Mouse (Mus musculus) brown adipose tissue, adult 24 weeks (tissue): ENCODE data around the gene Spata20. TPM values are rescaled to one million over a fixed set of nuclear protein-coding genes. Genes with fewer than 3 reads are reported as not detected.

ENCODE experiments used
- H3K27ac ChIP-seq: fragments of 200-500 bp; replicated peaks from 2 replicates; pipeline ENCODE4 v1.5.1; 2012; ENCODE audit warnings: low read depth, mild to moderate bottlenecking, low read length
- H3K4me1 ChIP-seq: fragments of 200-500 bp; 2 replicates; pipeline ENCODE4 v1.6.1; 2012; ENCODE audit warnings: low read length, mixed read lengths; ENCODE audit not compliant: control insufficient read depth, insufficient read depth, insufficient read length
- H3K4me3 ChIP-seq: fragments of 200-500 bp; 2 replicates; pipeline ENCODE4 v1.5.1; 2012; ENCODE audit warnings: low read depth, mild to moderate bottlenecking, low read length, moderate library complexity; ENCODE audit not compliant: insufficient read depth
- polyA plus RNA-seq: library from polyadenylated mRNA; stranded (reverse); fragments of >200 nt; gene quantifications from 2 replicates; pipeline ENCODE4 v1.2.4, GENCODE M21; 2012; ENCODE audit not compliant: missing spikeins, insufficient read depth, insufficient read length

The Spata20 gene
- polyA plus RNA-seq: not detected in 2 replicates

- Histone ChIP-seq H3K27ac (no peak within 1 kb of the TSS), H3K4me3 (no peak within 1 kb of the TSS), H3K4me1 (no peaks in the 10 kb centered on the region)
Measured at GRCm38 (mm10) chr11:94486001-94486400, at the start of gene Spata20. Gene Spata20, minus strand, starts transcription at chr11:94486179.

DNA sequence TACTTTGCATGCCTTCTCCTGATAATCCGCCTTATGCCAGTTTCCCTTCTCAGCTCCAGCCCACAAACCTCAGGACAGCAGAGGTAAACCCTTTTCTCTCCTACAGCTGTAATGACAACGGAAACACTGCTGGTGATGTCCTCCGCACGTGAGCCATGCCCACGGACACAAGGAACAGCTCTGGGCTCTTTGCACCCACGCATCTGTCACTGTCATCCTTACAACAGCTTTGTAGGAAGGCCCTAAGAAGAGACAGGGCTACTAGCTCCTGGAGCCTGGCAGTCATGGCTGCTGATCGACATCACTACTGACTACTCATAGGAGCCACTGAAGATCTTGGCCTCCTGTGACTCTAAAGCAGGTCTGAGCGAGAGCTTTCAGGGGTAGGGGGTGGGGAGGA, 47.2 kb upstream of the Spata20 start:
- H3K27ac ChIP-seq: no peak overlapping the region
- no peak overlapping the region for H3K4me3 ChIP-seq
- no peaks in the 10 kb centered on the region for H3K4me1 ChIP-seq

DNA sequence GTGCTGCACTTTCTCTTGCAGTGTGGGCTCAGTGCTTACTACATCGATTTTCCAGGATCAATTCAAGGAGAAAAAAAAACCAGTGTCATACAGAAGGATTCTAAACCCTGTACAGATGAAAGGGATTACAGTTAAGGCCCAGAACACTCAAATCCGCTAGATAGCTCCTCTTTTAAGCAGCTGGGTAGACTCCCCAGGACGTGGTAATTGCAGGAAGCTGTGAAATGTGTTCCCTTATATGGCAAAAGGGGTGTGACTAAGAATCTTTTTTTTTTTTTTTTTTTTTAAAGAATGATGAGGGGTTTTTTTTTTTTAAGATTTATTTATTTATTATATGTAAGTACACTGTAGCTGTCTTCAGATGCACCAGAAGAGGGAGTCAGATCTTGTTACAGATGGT, 42.9 kb upstream of the Spata20 start:
- H3K27ac ChIP-seq: no peak overlapping the region
- H3K4me1 ChIP-seq: no peaks in the 10 kb centered on the region
- no peak overlapping the region for H3K4me3 ChIP-seq

GRCm38 (mm10) chr11:94526171-94526879, 40.3 kb upstream of the Spata20 start:
- no peak overlapping the region for H3K4me3 ChIP-seq
- H3K27ac ChIP-seq: no peak overlapping the region
- H3K4me1 ChIP-seq: no peaks in the 10 kb centered on the region

DNA sequence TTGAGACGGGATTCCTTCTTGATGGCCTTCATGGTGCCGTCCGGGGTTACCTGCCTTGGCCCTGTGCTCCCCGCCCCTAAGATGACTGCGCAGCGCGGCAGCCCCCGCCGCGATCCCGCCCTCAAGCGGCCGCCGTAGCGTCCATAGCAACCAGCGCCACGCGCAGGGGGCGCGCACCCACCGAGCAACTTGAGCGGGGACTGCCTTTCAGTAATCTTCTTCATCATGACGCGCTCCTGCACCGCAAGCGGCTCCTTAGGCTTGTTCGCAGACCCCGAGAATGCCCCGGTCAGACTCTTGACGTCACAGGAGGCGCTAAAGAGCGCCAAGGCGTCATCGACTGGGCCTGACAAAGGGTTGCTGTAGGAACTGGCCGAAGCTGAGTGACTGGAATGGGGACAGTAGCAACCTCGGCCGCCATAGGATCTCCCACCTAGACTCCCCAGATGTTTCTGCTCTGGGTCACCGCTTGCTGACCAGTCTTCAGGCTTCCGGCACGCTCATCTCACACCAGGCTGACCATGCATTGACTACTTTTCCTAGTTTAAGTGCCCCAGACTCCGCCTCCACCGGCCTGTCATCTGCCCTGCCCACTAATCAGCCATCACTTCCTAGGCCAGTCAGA, 35.4 kb upstream of the Spata20 start, which contains the start of gene Mycbpap:
TSS of gene Mycbpap (minus strand) at position 524 of the 625 bp plus-strand sequence.
- H3K4me1 ChIP-seq: no peaks in the 10 kb centered on the region
- H3K4me3 ChIP-seq: peak within 1 kb of the TSS; percentile 55
- no peak within 1 kb of the TSS for H3K27ac ChIP-seq

DNA sequence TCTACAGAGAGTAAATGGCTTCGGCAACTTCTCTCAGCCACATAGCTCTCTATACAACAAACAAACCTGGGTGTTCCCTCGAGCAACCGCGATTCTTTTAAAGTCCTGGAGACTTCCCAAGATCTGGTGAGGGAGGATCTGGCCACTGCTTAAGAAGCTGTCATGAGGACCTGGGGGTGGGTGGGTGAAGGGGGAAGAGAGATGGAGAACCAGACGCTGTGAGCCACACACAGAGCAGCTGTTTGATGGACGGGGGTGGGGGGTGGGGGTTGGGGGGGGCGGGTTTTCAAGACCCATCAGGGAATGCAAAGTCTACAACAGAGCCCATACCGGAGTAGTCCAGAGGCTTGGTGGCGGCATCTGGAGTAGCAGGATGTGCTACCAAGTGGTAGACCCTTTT, 27.5 kb upstream of the Spata20 start:
- no peak overlapping the region for H3K27ac ChIP-seq
- H3K4me1 ChIP-seq: no peaks in the 10 kb centered on the region
- no peak overlapping the region for H3K4me3 ChIP-seq

GRCm38 (mm10) chr11:94508976-94509375, 23.0 kb upstream of the Spata20 start:
- no peak overlapping the region for H3K27ac ChIP-seq
- H3K4me1 ChIP-seq: no peaks in the 10 kb centered on the region
- H3K4me3 ChIP-seq: no peak overlapping the region

- H3K4me3 ChIP-seq: no peak overlapping the region
- no peak overlapping the region for H3K27ac ChIP-seq
- H3K4me1 ChIP-seq: peaks cover 6% of the 10 kb centered on the region
Measured at GRCm38 (mm10) chr11:94501482-94501881, 15.5 kb upstream of the Spata20 start.

DNA sequence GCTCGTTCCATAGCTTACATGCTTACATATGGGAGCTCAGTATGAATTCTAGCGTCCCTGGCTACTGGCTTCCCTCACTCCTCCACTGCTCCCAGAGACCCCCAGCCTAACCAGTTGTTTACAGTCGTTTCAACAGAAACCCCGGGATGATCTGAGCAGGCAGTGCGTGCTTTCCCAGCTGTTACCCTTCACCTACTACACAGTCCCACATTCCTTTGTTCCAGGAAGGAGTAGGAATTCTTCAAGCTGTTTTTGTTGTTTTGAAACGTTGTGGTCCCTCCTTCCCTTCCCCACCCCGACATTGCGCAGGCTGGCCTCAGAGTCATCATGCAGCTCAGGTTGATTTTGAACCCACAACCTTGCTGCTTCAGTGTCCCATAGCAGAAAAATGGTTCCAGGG, 14.4 kb upstream of the Spata20 start:
- Histone ChIP-seq H3K4me1 (peaks cover 6% of the 10 kb centered on the region), H3K4me3 (no peak overlapping the region), H3K27ac (no peak overlapping the region)

DNA sequence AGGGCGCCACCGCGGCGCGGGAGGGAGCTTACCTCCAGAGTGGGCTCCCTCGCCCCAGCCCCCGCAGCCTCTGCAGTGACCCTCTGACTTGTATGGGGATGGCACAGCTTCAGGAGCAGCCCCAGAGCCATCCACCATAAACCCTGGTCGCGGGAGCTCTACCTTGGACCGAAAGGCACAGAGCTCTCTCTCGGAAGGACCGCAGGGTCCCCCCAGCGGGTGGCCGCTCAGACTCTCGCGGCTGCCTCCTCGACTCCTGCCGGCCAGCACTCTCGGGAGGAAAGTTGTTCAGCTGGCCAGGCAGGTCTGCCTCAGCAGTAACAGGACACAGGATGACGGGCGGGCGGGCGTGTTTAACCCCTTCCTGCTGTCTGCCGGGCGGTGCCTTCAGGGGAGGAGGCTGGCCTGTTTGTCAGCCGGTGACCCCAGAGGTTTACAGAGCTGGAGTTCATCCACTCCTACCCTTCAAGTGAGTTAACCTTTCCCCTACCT, 13.7 kb upstream of the Spata20 start, which contains the start of gene Epn3:
TSS of gene Epn3 (minus strand) at position 314 of the 492 bp plus-strand sequence.
- no peak within 1 kb of the TSS for H3K27ac ChIP-seq

GRCm38 (mm10) chr11:94499035-94499434, 13.1 kb upstream of the Spata20 start:
- no peak overlapping the region for H3K4me3 ChIP-seq
- H3K4me1 ChIP-seq: peaks cover 6% of the 10 kb centered on the region
- H3K27ac ChIP-seq: no peak overlapping the region

More for the DNA sequence above, 13.7 kb upstream of the Spata20 start, which contains the start of gene Epn3:
- Histone ChIP-seq H3K4me1 (peaks cover 6% of the 10 kb centered on the region), H3K4me3 (0 out of 2 replicates have a peak within 1 kb of the TSS, but pooled peaks have one; percentile 10)

- no peak overlapping the region for H3K27ac ChIP-seq
Measured at GRCm38 (mm10) chr11:94498093-94498996, 12.4 kb upstream of the Spata20 start.

GRCm38 (mm10) chr11:94495415-94495814, 9.4 kb upstream of the Spata20 start:
- no peak overlapping the region for H3K4me3 ChIP-seq
- no peak overlapping the region for H3K27ac ChIP-seq
- H3K4me1 ChIP-seq: peaks cover 4% of the 10 kb centered on the region

More at GRCm38 (mm10) chr11:94498093-94498996, 12.4 kb upstream of the Spata20 start:
- Histone ChIP-seq H3K4me1 (peaks cover 6% of the 10 kb centered on the region), H3K4me3 (no peak overlapping the region)

DNA sequence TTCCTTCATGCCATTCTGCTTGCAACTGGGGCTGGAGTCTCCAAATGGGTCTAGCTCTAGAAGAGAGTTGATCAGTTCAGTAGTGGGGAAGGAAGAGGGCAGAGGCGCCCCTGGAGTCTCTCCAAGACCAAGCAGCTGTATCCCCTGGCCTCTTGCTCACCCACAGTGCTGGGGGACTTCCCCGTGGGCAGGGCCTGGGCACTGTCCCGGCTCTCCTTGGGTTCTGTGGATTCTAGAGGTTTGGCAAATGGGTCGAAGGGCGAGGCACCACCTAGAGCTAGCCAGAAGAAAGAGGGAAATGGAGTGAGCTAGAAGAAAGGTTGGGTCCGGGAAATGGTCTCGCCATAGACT, 5.7 kb upstream of the Spata20 start:
- Histone ChIP-seq H3K27ac (no peak overlapping the region), H3K4me1 (no peaks in the 10 kb centered on the region), H3K4me3 (no peak overlapping the region)
